Mouse (Mus musculus) cerebellum, adult 11-12 months (tissue): ENCODE measurements at regions not wholly inside any gene's neighbourhood (a gene's known extent, or its start where the extent isn't known, plus 50 kb on each side); places are given as distances from the start of the nearest gene placed in this dataset.

ENCODE experiments used
- DNase-seq: peaks from one replicate; pipeline ENCODE4 v3.0.0; 2022

GRCm38 (mm10) chr15:6055703-6056102 lies 243.9 kb upstream of the Dab2 start:
- DNase-seq, result no peak

GRCm38 (mm10) chr15:6056887-6057626 lies 242.5 kb upstream of the Dab2 start:
- DNase-seq, result no peak

GRCm38 (mm10) chr15:6059361-6059760 lies 240.2 kb upstream of the Dab2 start:
- no peak for DNase-seq

- no peak for DNase-seq
Observed at GRCm38 (mm10) chr15:6059790-6060189, 239.8 kb upstream of the Dab2 start.

GRCm38 (mm10) chr15:6060649-6061048 lies 238.9 kb upstream of the Dab2 start:
- DNase-seq, result no peak

- DNase-seq, result no peak
Observed at GRCm38 (mm10) chr15:6065100-6065499, 234.5 kb upstream of the Dab2 start.

- no peak for DNase-seq
Observed at GRCm38 (mm10) chr15:6067380-6067779, 232.2 kb upstream of the Dab2 start.

- DNase-seq, result no peak
Observed at GRCm38 (mm10) chr15:6068371-6068770, 231.2 kb upstream of the Dab2 start.

- no peak for DNase-seq
Observed at GRCm38 (mm10) chr15:6071873-6072272, 227.7 kb upstream of the Dab2 start.

- DNase-seq, result no peak
Observed at GRCm38 (mm10) chr15:6072920-6073319, 226.7 kb upstream of the Dab2 start.

- no peak for DNase-seq
Observed at GRCm38 (mm10) chr15:6080714-6081635, 218.6 kb upstream of the Dab2 start.

GRCm38 (mm10) chr15:6087208-6087607 lies 212.4 kb upstream of the Dab2 start:
- no peak for DNase-seq

- DNase-seq, result no peak
Observed at GRCm38 (mm10) chr15:6088498-6088897, 211.1 kb upstream of the Dab2 start.

GRCm38 (mm10) chr15:6129697-6130096 lies 169.9 kb upstream of the Dab2 start:
- no peak for DNase-seq

GRCm38 (mm10) chr15:6132216-6132615 lies 167.4 kb upstream of the Dab2 start:
- DNase-seq, result no peak

GRCm38 (mm10) chr15:6145071-6145470 lies 154.5 kb upstream of the Dab2 start:
- DNase-seq, result no peak

- DNase-seq, result no peak
Observed at GRCm38 (mm10) chr15:6154706-6155105, 144.9 kb upstream of the Dab2 start.

GRCm38 (mm10) chr15:6180261-6180660 lies 119.3 kb upstream of the Dab2 start:
- no peak for DNase-seq

- DNase-seq, result no peak
Observed at GRCm38 (mm10) chr15:6183627-6184026, 116.0 kb upstream of the Dab2 start.

- no peak for DNase-seq
Observed at GRCm38 (mm10) chr15:6191845-6192244, 107.7 kb upstream of the Dab2 start.

- DNase-seq, result no peak
Observed at GRCm38 (mm10) chr15:6207239-6207638, 92.3 kb upstream of the Dab2 start.

GRCm38 (mm10) chr15:6209301-6209700 lies 90.3 kb upstream of the Dab2 start:
- no peak for DNase-seq

GRCm38 (mm10) chr15:6218087-6218486 lies 81.5 kb upstream of the Dab2 start:
- DNase-seq, result no peak

GRCm38 (mm10) chr15:6225227-6225626 lies 74.4 kb upstream of the Dab2 start:
- DNase-seq, result no peak
